Mouse (Mus musculus) stomach, postnatal 0 days (tissue): ENCODE measurements around the gene Afg1l.
A peak's percentile ranks its signal among the peaks of the same experiment; 100 is the strongest.

Source experiments
- CTCF ChIP-seq: IDR thresholded peaks from 2 replicates; pipeline ENCODE4 v1.5.1; 2016; ENCODE audit warnings: antibody characterized with exemption, low read depth, mild to moderate bottlenecking, moderate library complexity
- EP300 ChIP-seq: optimal IDR thresholded peaks from 2 replicates; pipeline ENCODE3; 2016; ENCODE audit warnings: antibody characterized with exemption

- peak; percentile 44 for TF ChIP-seq CTCF
- TF ChIP-seq EP300, result no peak
Measured at GRCm38 (mm10) chr10:42514125-42514524, 35.8 kb upstream of the Afg1l start.
